Mouse (Mus musculus): ENCODE data around the gene Usp44. TPM values are rescaled to one million over a fixed set of nuclear protein-coding genes. Genes with fewer than 3 reads are reported as not detected.
"Not testable (repeated sequence)": the region's sequence is repeated elsewhere in the genome, so short reads cannot be mapped to it uniquely, and the experiment has no call there.

Usp44 gene
- total and polyA plus RNA-seq, 3 experiments = 2.9 to 28.2 (median 4.6) TPM

GRCm38 (mm10) chr10:93834394-93834745, 3.0 kb downstream of the Usp44 start:
- peaks cover 10 to 49% of the 10 kb centered on the region in 2 experiments for H3K4me1 ChIP-seq (ENCODE audit: control insufficient read depth in 1 of 2, insufficient read depth in 2 of 2)
- H3K4me3 ChIP-seq (replicated peaks in 1 of 3; ENCODE audit: low read depth in 2 of 3, low read length in 2 of 3, poor library complexity in 1 of 3) = peak overlapping the region; percentile 40 to 91 (median 81)
- peaks cover 57% of the 10 kb centered on the region for H3K79me2 ChIP-seq (replicated peaks; ENCODE audit: control insufficient read depth, extremely low read depth, insufficient read depth, poor library complexity, severe bottlenecking)
- H3K27me3 ChIP-seq (replicated peaks) = peaks cover 8% of the 10 kb centered on the region
- in situ Hi-C loops (cut with MboI; ENCODE audit: low pct_ligation_motif_present, low pct_unique_long_range_greater_than_20kb, low sequenced_read_pairs) = loop anchor here (10.0 kb wide), 1 partner anchor 270 kb away; no protein-coding TSS in a partner anchor
- H3K9ac ChIP-seq (ENCODE audit: insufficient read depth, low read depth) = peak overlapping the region; percentile 87
- DNase-seq (ENCODE audit: extremely low read depth) = no peak
- H3K27ac ChIP-seq (ENCODE audit: insufficient read depth, low read depth) = peak overlapping the region; percentile 45; the same call in 1 of the 2 replicates
- H3K36me3 ChIP-seq (replicated peaks in 1 of 2; ENCODE audit: control insufficient read depth in 1 of 2, insufficient read depth in 1 of 2, low read length in 1 of 2) = no peaks in the 10 kb centered on the region
- no peak for TF ChIP-seq HCFC1 (IDR thresholded peaks at IDR 0.05; ENCODE audit: low read depth, low read length)
- no peak for TF ChIP-seq ZNF384 (IDR thresholded peaks at IDR 0.05; ENCODE audit: low read depth, low read length)
- TF ChIP-seq MXI1 (IDR thresholded peaks at IDR 0.05; ENCODE audit: low read depth, low read length) = no peak
- no peak for TF ChIP-seq ZC3H11A (IDR thresholded peaks at IDR 0.05; ENCODE audit: low read depth, low read length)
- TF ChIP-seq CHD1 (IDR thresholded peaks at IDR 0.05; ENCODE audit: low read depth, low read length) = no peak
- TF ChIP-seq ETS1 (conservative IDR thresholded peaks at IDR 0.05; ENCODE audit: low read depth, low read length) = no peak
- no peak for TF ChIP-seq USF2 (conservative IDR thresholded peaks at IDR 0.05; ENCODE audit: low read depth, low read length)
- TF ChIP-seq BHLHE40 (IDR thresholded peaks at IDR 0.05; ENCODE audit: low read depth, low read length) = no peak
- TF ChIP-seq CTCF (conservative IDR thresholded peaks at IDR 0.05 in 1 of 2, IDR thresholded peaks at IDR 0.05 in 1 of 2; ENCODE audit: low read depth in 2 of 2, low read length in 2 of 2) = no peak
- TF ChIP-seq JUN (IDR thresholded peaks at IDR 0.05; ENCODE audit: insufficient read depth, low read depth, low read length) = no peak
- no peak for TF ChIP-seq MAFK (IDR thresholded peaks at IDR 0.05; ENCODE audit: insufficient replicate concordance, low read length)
- no peak for TF ChIP-seq KAT2A (IDR thresholded peaks at IDR 0.05; ENCODE audit: insufficient replicate concordance, low read length)
- TF ChIP-seq SMC3 (IDR thresholded peaks at IDR 0.05; ENCODE audit: low read depth, low read length) = no peak
- no peak for TF ChIP-seq SIN3A (IDR thresholded peaks at IDR 0.05; ENCODE audit: low read length)
- peak overlapping the region; percentile 82; the same call in 1 of the 2 replicates for H3K4me2 ChIP-seq (ENCODE audit: insufficient read depth, low read depth, poor library complexity, severe bottlenecking)
- dilution Hi-C loops (cut with MboI; ENCODE audit: extremely low pct_ligation_motif_present, extremely low pct_unique_long_range_greater_than_20kb, low sequenced_read_pairs) = no loop called here
- no peaks in the 10 kb centered on the region for H3K9me3 ChIP-seq (replicated peaks; ENCODE audit: low read length)

- Histone ChIP-seq H3K4me1 (ENCODE audit: control insufficient read depth in 1 of 2, insufficient read depth in 2 of 2) (peaks cover 10 to 41% of the 10 kb centered on the region in 2 experiments), H3K4me2 (ENCODE audit: insufficient read depth, low read depth, poor library complexity, severe bottlenecking) (peak overlapping the region; percentile 51), H3K4me3 (replicated peaks in 1 of 3; ENCODE audit: low read depth in 2 of 3, low read length in 2 of 3, poor library complexity in 1 of 3) (peak overlapping the region in 1 of 3 experiments; percentile 42), H3K9ac (ENCODE audit: insufficient read depth, low read depth) (0 out of 2 replicates have a peak overlapping the region, but pooled peaks have one; percentile 87), H3K79me2 (replicated peaks; ENCODE audit: control insufficient read depth, extremely low read depth, insufficient read depth, poor library complexity, severe bottlenecking) (peaks cover 64% of the 10 kb centered on the region)
- in situ Hi-C loops (cut with MboI; ENCODE audit: low pct_ligation_motif_present, low pct_unique_long_range_greater_than_20kb, low sequenced_read_pairs) = loop anchor here (10.0 kb wide), 1 partner anchor 270 kb away; no protein-coding TSS in a partner anchor
- H3K9me3 ChIP-seq (replicated peaks; ENCODE audit: low read length); H3K36me3 ChIP-seq (replicated peaks in 1 of 2; ENCODE audit: control insufficient read depth in 1 of 2, insufficient read depth in 1 of 2, low read length in 1 of 2); dilution Hi-C loops (cut with MboI; ENCODE audit: extremely low pct_ligation_motif_present, extremely low pct_unique_long_range_greater_than_20kb, low sequenced_read_pairs); DNase-seq (ENCODE audit: extremely low read depth); H3K27me3 ChIP-seq (replicated peaks); H3K27ac ChIP-seq (ENCODE audit: insufficient read depth, low read depth): not testable (repeated sequence)
These were observed 3.8 kb downstream of the Usp44 start for GRCm38 (mm10) chr10:93835115-93835514.

- Histone ChIP-seq H3K27ac (ENCODE audit: insufficient read depth, low read depth) (no peak overlapping the region), H3K79me2 (replicated peaks; ENCODE audit: control insufficient read depth, extremely low read depth, insufficient read depth, poor library complexity, severe bottlenecking) (peaks cover 29% of the 10 kb centered on the region), H3K4me2 (ENCODE audit: insufficient read depth, low read depth, poor library complexity, severe bottlenecking) (no peak overlapping the region), H3K4me1 (ENCODE audit: control insufficient read depth in 1 of 2, insufficient read depth in 2 of 2) (peaks cover 0 to 6% of the 10 kb centered on the region in 2 experiments; a peak in 1 of 4 replicates), H3K9ac (ENCODE audit: insufficient read depth, low read depth) (no peak overlapping the region), H3K36me3 (replicated peaks in 1 of 2; ENCODE audit: control insufficient read depth in 1 of 2, insufficient read depth in 1 of 2, low read length in 1 of 2) (peaks cover 29 to 49% of the 10 kb centered on the region in 2 experiments), H3K27me3 (replicated peaks) (no peaks in the 10 kb centered on the region), H3K4me3 (replicated peaks in 1 of 3; ENCODE audit: low read depth in 2 of 3, low read length in 2 of 3, poor library complexity in 1 of 3) (no peak overlapping the region), H3K9me3 (replicated peaks; ENCODE audit: low read length) (no peaks in the 10 kb centered on the region)
- dilution Hi-C loops (cut with MboI; ENCODE audit: extremely low pct_ligation_motif_present, extremely low pct_unique_long_range_greater_than_20kb, low sequenced_read_pairs) = no loop called here
- in situ Hi-C loops (cut with MboI; ENCODE audit: low pct_ligation_motif_present, low pct_unique_long_range_greater_than_20kb, low sequenced_read_pairs) = no loop called here
- TF ChIP-seq JUN (IDR thresholded peaks at IDR 0.05; ENCODE audit: insufficient read depth, low read depth, low read length) (no peak), ELF1 (IDR thresholded peaks at IDR 0.05; ENCODE audit: low read depth, low read length) (no peak), MXI1 (IDR thresholded peaks at IDR 0.05; ENCODE audit: low read depth, low read length) (no peak), EP300 (IDR thresholded peaks at IDR 0.05; ENCODE audit: low read length) (no peak), SIN3A (IDR thresholded peaks at IDR 0.05; ENCODE audit: low read length) (no peak), ETS1 (conservative IDR thresholded peaks at IDR 0.05; ENCODE audit: low read depth, low read length) (no peak), HCFC1 (IDR thresholded peaks at IDR 0.05; ENCODE audit: low read depth, low read length) (no peak)
- no peak for DNase-seq (ENCODE audit: extremely low read depth)
These were observed 15.4 kb downstream of the Usp44 start for GRCm38 (mm10) chr10:93846706-93847105.

All from CH12.LX (cell line).